Mouse (Mus musculus) CD4-positive, CD25-positive, alpha-beta regulatory T cell (primary cell): ENCODE results near the gene Gm7030. TPM values are rescaled to one million over a fixed set of nuclear protein-coding genes. Genes with fewer than 3 reads are reported as not detected.

ENCODE experiments used
- polyA plus RNA-seq: library from polyadenylated mRNA; unstranded; fragments of 100-300 nt; shearing (Covaris generic); gene quantifications from one replicate; pipeline ENCODE4 v1.2.1, GENCODE M21; 2017

The Gm7030 gene
- 0.26 TPM for polyA plus RNA-seq

GRCm38 (mm10) chr17:36128968-36129817 is at the start of gene Gm7030:
Gm7030 (minus strand) TSS chr17:36129425.

GRCm38 (mm10) chr17:36168039-36168652 is 38.9 kb upstream of the Gm7030 start, which contains the start of gene Gm8909:
Gm8909 (minus strand) TSS chr17:36168537.

GRCm38 (mm10) chr17:36121352-36122020 is 7.7 kb downstream of the Gm7030 start, which contains the start of gene Gm19684:
Gm19684 (plus strand) TSS chr17:36121678.

Other genes with a start within 250 kb of the Gm7030 start
- gene Dhx16, start 249.6 kb downstream of the Gm7030 start, polyA plus RNA-seq = 62.8 TPM
- gene 2310061I04Rik, start 232.0 kb downstream of the Gm7030 start, polyA plus RNA-seq = 41.8 TPM
- 19.2 TPM for gene Atat1, start 219.3 kb downstream of the Gm7030 start, polyA plus RNA-seq
- gene Mrps18b, start 213.0 kb downstream of the Gm7030 start, polyA plus RNA-seq = 80.8 TPM
- 56.7 TPM for gene Ppp1r10, start 213.0 kb downstream of the Gm7030 start, polyA plus RNA-seq
- gene Abcf1, start 159.7 kb downstream of the Gm7030 start, polyA plus RNA-seq = 145 TPM
- gene Gnl1, start 149.6 kb downstream of the Gm7030 start, polyA plus RNA-seq = 70.7 TPM
- gene Prr3, start 149.2 kb downstream of the Gm7030 start, polyA plus RNA-seq = 38.7 TPM
- gene H2-T24, start 108.9 kb downstream of the Gm7030 start, polyA plus RNA-seq = 34.1 TPM
- gene H2-T23, start 96.6 kb downstream of the Gm7030 start, polyA plus RNA-seq = 666 TPM
- gene H2-T22, start 86.7 kb downstream of the Gm7030 start, polyA plus RNA-seq = 225 TPM
- 0.13 TPM for gene Gm6034, start 86.5 kb downstream of the Gm7030 start, polyA plus RNA-seq
- gene Gm11127, start 71.1 kb downstream of the Gm7030 start, polyA plus RNA-seq = not detected
- 0.91 TPM for gene Gm19684, start 7.7 kb downstream of the Gm7030 start, polyA plus RNA-seq
- gene Gm8909, start 39.1 kb upstream of the Gm7030 start, polyA plus RNA-seq = 7.7 TPM
- gene H2-T3, start 60.9 kb upstream of the Gm7030 start, polyA plus RNA-seq = 0.59 TPM
- 168 TPM for gene Rpp21, start 128.6 kb upstream of the Gm7030 start, polyA plus RNA-seq
- gene Trim39, start 142.8 kb upstream of the Gm7030 start, polyA plus RNA-seq = 24.5 TPM
- not detected for gene H2-M10.2, start 157.1 kb upstream of the Gm7030 start, polyA plus RNA-seq
- gene H2-M10.1, start 196.7 kb upstream of the Gm7030 start, polyA plus RNA-seq = not detected
- not detected for gene H2-M10.3, start 239.0 kb upstream of the Gm7030 start, polyA plus RNA-seq